Mouse (Mus musculus) large intestine, adult 2 months (tissue): ENCODE data around the gene Fbxo5. TPM values are rescaled to one million over a fixed set of nuclear protein-coding genes. Genes with fewer than 3 reads are reported as not detected.

ENCODE experiments used
- DNase-seq: peaks from one replicate; pipeline ENCODE4 v3.0.0-alpha.2; 2012; ENCODE audit warnings: low read depth, low spot score
- WGBS: fragments of 180-500 bp; shearing (Covaris S2); methylation state at CpG from one replicate; pipeline ENCODE4 v1.1.7; 2018; 5-methylcytosine and 5-hydroxymethylcytosine counted together
- polyA plus RNA-seq: library from polyadenylated mRNA; depleted of rRNA; stranded (reverse); fragments of >200 nt; gene quantifications from 2 replicates; pipeline ENCODE4 v1.2.3, GENCODE M21; 2012; rRNA removed

The Fbxo5 gene
- 3.1 and 3.5 TPM in 2 replicates for polyA plus RNA-seq

DNA sequence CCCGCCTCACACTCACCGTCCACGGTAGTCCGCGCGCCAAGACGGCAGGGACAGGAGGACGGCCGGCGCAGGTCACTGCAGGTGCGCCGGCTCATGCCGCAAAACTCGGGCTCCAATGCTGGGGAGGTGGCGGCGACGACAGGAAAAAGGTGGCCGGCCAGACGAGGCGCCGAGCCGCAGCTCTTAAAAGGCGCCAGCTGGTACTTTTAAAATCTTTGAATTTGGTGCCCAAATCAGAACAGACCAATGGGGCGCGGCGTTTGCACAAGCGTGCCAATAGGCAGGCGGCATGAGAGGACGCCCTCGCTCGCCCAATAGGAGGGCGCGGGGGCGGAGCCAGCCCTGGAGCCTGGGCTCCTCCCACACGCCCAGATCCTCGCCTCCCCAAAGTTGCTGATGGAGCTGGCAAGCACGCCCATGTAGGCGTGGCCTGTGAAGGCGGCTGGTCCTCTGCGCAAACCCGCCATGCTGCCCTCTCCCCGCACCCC, at the start of gene Fbxo5:
Fbxo5 (minus strand) TSS at position 358 of the 488 bp plus-strand sequence.
- DNase-seq = peak; percentile 95
- WGBS = under 1% methylated on average over 42 of the region's 42 CpGs

DNA sequence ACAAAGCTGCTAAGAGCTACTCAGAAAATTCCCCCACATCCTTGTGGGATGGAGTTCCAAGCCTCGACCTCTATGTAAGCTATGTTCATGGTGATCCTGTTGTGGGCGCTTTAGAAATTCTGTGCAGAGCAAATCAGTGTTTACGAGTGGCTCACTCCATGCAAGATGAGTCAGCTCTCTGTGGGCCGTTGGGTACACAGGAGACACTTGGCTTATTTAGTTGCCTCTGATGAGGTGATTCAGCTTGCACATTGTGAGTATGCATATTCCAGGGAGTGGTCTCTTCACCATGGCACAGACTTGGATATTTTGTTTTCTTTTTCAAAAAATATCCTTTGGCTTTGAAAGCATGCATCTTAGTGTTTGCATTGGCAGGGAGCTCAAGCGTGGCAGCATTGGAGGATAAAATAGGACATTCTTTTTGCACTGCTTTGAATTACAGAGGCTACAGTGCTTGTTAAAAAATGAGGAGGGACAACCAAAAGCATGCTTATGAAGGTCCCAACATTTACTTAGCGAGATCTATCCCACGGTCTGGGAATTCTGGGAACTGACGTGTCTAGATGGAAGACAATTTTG, 48.0 kb upstream of the Fbxo5 start:
- no peak for DNase-seq
- WGBS = 81% methylated on average over 8 of the region's 8 CpGs

DNA sequence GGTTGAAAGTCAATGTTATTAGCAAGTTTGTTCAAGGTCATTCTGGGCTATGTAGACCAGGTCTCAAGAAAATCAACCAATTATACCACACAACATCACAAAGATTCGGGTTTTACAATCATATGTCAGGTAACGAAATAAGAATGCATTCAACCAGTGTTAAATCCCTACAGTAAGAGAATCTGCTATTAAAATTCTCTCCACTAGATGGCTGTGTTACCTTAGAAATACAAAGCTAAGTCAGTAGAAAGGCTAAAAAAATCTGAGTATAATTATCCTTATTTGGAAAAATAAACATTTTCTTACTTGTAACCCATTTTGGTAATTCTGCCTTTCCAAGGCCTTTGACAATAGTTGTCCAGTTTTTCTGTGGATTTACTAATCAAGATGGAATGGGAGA, 41.5 kb upstream of the Fbxo5 start:
- DNase-seq = no peak
- WGBS = 19% methylated on average over 2 of the region's 2 CpGs

DNA sequence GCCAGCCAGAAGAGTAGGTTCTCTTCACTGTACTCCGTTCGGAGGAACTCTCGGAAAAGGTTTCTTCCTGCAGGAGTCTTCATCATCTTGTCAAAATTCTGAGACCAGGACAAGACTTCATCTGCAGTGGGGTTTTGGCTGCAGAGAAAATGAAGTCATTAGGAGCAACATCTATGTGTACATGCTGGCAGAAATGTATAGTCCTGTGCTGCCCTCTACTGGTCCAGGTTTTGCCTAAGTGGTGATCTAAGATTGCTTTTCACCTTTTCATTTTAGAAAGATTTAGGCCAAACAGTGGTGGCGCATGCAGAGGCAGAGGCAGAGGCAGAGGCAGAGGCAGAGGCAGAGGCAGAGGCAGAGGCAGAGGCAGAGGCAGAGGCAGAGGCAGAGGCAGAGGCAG, 36.0 kb upstream of the Fbxo5 start:
- no peak for DNase-seq
- 84% methylated on average over 4 of the region's 4 CpGs for WGBS

DNA sequence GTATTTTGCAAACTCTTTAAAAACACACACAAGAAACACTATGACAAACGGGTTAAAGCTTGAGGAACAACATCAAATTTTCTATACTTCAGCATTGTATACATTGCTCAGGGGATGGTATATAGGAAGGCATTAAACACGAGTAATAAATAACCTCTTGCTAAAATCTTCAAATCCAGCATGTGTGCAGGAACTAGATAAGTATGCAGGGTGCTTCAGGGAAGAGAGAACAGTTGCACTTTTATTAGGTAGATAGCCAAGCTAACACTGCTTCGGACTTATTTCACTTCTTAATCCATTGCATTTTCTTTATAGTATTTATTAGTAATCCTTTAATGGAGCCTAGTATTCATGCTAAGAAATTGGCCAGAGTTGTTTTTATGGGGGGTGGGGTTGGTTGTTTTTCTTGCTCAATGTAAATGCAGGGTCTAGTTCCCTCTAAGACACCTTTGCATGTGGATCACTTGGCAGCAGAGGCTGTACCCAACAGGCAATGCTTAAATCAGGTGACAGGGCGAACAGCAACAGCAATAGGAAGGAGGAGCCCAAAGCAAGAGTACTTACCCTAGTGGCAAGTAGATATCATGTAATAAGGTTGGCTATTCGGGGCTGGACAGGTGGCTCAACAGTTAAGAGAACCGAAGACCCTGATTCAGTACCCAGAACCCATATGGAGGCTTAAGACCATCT, 21.1 kb upstream of the Fbxo5 start:
- no peak for DNase-seq
- WGBS = 65% methylated on average over 6 of the region's 6 CpGs

DNA sequence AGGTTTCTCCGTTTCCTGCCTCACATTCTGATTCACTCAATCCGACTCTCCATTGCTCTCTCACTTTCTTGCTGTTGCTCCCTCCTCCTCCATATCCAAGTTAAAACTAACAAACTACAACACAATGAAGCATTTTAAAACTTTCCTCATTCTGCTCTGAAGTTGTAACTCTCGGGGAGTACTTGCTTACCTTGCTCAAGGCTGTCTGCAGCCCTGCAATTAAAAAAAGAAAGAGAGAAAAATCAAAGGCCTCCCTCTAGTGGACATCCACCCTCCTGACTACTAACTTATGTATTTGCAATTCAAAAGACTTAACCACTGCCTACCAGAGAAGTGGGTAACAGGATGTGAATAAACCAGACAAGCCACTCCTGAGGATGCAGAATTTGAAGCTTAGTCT, 19.4 kb upstream of the Fbxo5 start:
- DNase-seq = no peak
- WGBS = 0% methylated on average over 3 of the region's 3 CpGs

DNA sequence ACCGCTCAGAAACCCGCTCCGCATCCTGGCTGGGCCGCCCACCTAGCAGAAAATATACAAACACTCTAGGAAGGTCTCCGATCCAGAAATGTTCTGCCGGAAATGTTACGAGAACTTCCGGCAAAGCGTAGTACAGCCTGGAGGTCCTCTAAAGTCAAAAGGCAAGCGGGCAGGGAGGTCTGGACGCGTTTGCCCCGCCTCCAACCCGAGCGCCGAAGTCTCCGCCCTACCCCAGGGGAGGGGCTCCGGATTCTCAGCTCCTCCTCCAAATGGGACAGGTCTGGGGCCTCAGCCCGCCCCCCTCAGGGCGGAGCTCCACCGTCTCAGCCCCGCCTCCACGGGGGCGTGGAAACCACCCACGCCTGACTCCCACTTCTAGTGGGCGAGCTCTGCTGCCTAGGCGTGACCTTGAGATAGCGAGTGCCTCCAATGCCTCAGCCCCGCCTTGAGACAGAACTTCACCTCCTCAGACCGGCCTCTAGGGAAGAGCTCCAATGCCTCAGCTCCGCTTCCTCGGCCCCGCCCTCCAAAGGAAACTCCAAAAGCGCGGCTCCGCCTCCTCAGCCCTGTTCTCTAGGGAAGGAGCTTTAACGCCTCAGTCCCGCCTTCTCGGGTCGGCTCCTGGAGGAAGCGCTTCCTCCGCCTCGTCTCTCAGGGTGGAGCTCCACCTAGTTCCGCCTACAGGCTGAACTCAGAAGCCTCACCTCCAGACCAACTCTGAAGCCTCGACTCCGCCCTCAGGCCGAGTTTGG, 18.5 kb upstream of the Fbxo5 start, which contains the start of gene Mtrf1l:
Mtrf1l (minus strand) TSS at position 171 of the 752 bp plus-strand sequence.
- under 1% methylated on average over 47 of the region's 47 CpGs for WGBS
- DNase-seq = peak; percentile 97

DNA sequence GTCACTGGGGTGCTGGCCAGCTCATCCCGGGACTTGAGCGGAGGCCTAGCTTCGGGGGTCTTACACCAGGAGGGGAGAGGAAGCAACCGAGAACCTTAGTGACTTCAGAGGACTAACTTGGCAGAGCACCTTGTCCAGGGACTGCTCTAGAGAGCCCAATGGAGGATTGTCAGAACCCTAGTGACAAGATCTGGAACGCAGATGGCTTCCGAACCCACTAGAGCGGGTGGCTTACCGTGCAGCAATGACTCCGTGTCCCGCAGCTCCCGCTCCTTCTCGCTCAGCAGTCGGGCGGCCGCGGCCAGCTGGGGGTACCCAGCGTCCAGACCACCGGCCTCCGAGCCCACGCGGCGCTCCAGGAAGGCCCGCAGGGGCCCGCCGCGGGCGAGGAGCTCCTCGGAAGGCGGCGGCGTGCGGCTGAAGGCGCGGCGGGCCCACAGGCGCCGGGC, 17.9 kb upstream of the Fbxo5 start:
- WGBS = under 1% methylated on average over 37 of the region's 37 CpGs
- no peak for DNase-seq

DNA sequence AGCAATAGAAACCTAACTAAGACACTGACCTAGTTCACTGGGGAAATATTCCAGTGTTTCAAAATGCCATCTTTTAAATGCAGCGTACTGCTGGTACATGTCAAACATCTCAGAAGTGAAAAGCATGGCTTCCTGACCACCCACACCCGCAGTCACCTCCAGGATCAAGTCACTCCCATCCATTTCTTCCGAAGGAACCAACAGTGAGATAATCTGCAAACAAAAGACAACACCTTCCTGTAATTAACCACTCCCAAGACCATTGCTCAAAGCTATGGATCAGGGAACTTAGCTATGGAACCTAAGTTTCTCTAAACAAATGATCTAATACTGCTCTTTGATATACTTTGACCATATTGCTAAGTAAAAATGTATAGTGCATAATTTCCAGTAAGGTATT, 13.4 kb upstream of the Fbxo5 start:
- 69% methylated on average over 3 of the region's 3 CpGs for WGBS
- DNase-seq = no peak

DNA sequence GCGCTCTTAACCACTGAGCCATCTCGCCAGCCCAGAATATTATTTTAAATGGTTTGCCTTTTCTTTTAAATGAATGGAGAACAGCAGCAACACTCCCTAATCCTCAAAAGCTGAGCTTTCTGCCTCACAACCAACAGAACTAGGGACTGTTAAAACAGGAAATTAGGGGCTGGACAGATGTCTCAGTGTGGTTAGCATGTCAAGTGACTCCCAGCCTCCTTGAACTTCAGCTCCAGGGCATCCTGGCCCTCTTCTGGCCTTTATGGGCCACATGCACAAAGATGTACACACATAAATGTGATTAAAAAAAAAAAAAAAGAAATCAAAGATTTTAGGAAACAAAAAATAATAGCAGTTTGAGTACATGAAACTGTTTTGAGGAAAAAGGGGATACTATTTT, 10.6 kb upstream of the Fbxo5 start:
- 99% methylated on average over 2 of the region's 2 CpGs for WGBS
- no peak for DNase-seq

DNA sequence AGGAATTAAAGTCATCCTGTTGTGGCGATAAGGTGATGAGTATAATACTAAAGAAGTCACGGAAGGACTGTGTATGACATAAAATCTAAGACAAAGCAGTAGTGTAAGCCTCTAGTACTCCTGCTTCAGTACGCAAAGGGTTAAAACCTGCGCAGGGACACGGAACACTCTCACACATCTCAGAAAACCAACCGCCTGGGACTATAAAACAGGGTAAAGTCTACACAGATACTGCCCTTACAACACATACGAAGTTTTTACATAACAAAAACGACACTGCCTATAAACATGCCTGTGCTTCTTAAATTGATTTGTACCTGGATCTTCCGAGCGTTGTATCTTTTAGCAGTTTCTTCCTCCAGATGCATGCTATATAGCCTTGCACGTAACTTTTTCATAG, 8.3 kb upstream of the Fbxo5 start:
- DNase-seq = no peak
- 59% methylated on average over 11 of the region's 11 CpGs for WGBS

DNA sequence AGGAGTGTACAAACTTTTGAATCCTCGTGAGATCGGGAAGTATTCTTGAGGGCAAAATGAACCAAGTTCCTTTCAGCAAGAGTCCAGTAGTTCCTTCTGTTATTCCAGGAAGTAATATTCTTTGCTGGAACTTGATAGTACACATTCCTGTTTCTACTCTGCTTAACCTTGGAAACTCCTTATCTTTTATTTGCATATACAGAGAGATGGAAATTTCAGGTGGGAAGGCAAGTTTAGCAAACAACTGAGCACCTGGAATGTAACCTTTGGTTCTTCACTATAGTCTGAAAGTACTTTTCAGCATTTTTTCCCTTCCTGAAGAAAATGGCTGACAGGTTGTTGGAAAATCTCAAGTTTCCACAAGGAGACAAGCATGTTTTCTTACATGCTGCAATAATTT, 2.3 kb upstream of the Fbxo5 start:
- WGBS = 21% methylated on average over 2 of the region's 2 CpGs

DNA sequence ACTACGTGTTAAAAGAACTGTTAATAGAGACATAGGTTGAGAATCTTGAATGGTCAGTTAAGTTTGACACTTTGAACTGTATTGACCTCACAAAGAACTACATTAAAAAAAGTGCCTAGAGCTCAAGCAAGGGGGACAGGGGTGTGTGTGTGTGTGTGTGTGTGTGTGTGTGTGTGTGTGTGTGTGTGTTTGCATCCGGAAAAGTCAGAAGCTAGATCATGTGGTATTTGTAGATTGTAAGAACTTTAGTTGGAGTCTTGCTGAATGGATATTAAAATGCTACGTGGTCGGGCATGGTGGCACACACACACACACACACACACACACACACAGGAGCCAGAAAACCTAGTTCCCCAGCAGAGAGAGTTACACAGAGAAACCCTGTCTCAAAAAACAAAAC, 1.6 kb upstream of the Fbxo5 start:
- DNase-seq = no peak
- 20% methylated on average over 4 of the region's 4 CpGs for WGBS

More for the DNA sequence above, 2.3 kb upstream of the Fbxo5 start:
- DNase-seq = no peak

DNA sequence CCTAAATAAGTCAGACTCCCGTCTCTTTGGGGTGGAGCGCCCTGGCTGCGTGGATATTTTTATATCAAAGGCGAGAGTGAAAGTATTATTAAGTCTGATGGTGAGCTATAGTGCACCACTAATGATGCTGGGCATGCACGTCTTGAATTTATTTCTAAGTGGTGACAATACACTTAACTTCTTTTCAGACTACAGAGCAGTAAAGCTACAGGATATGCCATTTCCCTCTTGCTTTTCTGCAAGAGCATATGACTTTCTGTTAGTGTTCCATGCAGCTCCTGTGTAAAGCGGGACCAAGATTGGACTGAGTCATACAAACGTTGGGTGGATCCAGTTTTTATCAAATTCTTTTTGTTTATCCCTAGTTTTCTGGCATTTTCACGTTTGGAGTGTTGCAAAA, 1.0 kb upstream of the Fbxo5 start:
- no peak for DNase-seq
- WGBS = 3% methylated on average over 8 of the region's 8 CpGs

DNA sequence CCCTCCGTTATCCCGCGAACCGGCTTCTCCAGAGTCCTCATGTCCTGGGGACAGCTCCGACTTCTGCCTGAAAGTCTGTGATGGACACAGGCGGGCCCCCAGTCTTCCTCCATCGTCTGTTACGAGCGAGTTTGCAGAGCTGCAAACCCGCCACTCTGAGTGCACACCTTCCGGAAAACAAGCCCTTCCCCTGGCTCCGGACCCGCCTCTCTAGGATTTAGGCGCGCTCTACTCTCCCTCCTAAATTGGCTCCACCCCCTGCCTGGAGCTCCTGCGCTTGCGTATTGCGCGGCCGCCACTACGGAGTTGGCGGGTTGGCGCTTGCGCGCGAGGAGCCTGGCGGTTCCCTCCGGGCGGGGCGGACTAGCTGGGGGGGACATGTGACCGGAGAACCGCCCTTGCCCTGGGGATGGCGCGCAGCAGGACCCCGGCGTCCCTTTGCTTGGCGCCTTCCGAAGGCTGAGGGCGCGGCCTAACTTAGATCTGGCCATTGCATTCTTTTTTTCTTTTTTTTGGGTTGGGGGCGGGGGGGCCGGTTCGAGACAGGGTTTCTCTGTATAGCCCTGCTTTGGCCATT, 419 bp upstream of the Fbxo5 start:
- peak; percentile 88 for DNase-seq
- under 1% methylated on average over 43 of the region's 43 CpGs for WGBS

DNA sequence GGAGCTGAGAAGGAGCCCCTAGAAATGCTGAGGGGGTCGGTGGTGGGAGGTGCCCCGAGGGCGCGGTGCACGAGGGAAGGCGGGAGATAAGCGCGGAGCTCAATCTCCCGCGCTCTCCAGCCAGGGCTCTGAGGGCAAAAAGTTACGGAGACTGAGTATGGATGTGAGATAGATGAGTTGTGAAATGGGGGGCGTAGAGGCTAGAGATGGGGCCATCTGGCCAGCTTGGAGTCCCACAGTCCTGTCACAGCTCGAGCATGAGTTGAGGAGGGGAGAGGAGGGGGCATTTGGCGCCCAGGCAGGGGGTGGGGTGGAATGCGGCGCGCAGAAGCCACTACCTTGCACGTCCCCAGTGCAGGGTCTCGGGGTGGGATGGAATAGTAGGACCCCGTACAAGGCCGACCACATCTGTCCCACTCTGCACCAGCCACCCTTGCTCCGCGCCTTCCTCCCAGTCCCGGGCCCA, 676 bp downstream of the Fbxo5 start:
- WGBS = 1% methylated on average over 24 of the region's 24 CpGs

DNA sequence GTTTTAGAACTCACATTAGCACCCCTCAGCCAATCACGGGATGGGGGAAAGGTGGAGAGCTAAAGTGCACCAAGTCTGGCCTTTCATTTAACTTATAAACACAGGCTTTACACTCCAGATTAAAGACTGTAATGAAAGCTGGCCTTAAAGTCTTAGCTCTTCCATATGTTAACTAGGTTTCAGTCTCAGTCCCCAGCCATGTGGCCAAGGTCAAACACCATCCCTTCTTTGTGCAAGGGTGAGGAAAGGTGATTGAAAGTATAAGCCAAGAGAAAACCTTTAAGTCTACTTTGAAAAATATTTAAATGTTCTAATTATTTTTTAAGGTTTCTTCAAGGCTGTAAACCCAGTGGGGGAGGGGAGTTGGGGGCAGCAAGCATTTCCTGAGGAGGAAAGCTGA, 1.7 kb downstream of the Fbxo5 start:
- DNase-seq = no peak
- 0% methylated on average over 1 of the region's 1 CpGs for WGBS

More for the DNA sequence above, 676 bp downstream of the Fbxo5 start:
- no peak for DNase-seq

DNA sequence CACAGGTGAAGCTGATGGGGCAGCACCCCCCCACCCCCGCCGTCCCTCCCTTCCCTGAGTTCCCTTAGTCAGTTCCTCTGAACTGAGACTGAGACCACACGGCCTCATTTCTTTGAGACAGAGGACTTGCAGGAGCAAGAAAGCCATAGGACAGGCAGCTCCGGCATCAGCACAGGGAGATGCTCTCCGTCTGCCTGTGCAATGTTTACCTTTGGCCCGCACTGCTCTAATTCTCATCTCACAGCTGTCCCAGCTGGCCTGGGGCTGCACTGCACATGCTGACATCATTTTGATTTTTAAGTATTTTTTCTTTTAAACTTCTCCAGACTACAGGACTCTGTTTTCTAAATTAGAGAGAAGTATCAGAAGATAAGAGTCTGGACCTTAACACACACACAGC, 2.5 kb downstream of the Fbxo5 start:
- WGBS = 10% methylated on average over 6 of the region's 6 CpGs
- no peak for DNase-seq

DNA sequence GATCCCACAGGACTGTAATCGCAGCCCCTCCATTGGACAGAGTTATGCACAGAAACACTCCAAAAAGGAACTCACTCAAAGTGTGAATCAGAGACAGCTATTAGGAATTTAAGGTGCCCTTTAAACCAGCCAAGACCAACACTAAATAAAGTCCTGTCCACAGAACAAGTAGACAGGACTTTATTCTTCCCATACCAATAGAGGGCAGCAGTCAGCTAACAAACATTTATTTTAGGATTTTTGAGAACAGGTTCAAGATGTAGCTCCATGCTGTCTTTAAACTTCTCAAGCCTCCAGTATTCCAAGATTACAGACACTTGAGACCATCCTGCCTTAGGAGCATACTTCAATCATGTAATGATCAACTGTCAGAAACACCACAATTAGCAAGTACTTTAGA, 4.9 kb downstream of the Fbxo5 start:
- no peak for DNase-seq
- 96% methylated on average over 1 of the region's 1 CpGs for WGBS

DNA sequence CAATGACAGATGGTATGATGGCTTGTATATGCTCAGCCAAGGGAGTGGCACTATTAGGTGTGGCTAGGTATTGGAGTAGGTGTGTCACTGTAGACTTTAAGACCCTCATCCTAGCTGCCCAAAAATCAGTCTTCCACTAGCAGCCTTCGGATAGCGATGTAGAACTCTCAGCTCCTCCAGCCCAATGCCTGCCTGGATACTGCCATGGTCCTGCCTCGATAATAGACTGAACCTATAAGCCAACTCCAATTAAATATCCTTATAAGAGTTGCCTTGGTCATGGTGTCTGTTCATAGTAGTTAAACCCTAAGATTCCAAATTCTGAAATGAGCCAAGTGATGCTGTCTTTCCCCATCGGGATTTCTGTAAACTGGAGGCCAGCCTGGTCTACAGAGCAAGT, 7.3 kb downstream of the Fbxo5 start:
- 89% methylated on average over 4 of the region's 4 CpGs for WGBS
- no peak for DNase-seq
